Comparison of ENCODE assay signal across 9 mouse cellular contexts in genomic region chr5:149713170-149713774, GRCm38 (mm10). TPM values are rescaled to one million over a fixed set of nuclear protein-coding genes. Genes with fewer than 3 reads are reported as not detected.
DNase-seq lines count a peak whose midpoint lies in the region; ATAC-seq lines count a peak whose summit lies in the region.
"Had no signal": no experiment of that assay in that cellular context is flagged by ENCODE, and none has a peak within 500 bp of the region (broad histone marks: within the 10 kb centered on the region; RNA-seq: fewer than 3 reads in every experiment).

No protein-coding gene starts in this region.

- H3K9me3 ChIP-seq in forebrain, embryonic 10.5 days = peaks cover 7% of the 10 kb centered on the region
- H3K9me3 ChIP-seq in forebrain, embryonic 12.5 days = 0 out of 2 replicates have a peak, but pooled peaks cover 7% of the 10 kb centered on the region
- H3K9me3 ChIP-seq in heart, embryonic 15.5 days (replicated peaks) = no peaks in the 10 kb centered on the region
- H3K9me3 ChIP-seq in midbrain, embryonic 11.5 days (ENCODE audit: control insufficient read depth, low read length) = no peaks in the 10 kb centered on the region

- WGBS in forebrain, embryonic 10.5 days = 51% methylated on average over 11 of the region's 11 CpGs
- 45% methylated on average over 11 of the region's 11 CpGs for WGBS in forebrain, embryonic 12.5 days
- WGBS in heart, embryonic 15.5 days = 33% methylated on average over 11 of the region's 11 CpGs
- 45% methylated on average over 11 of the region's 11 CpGs for WGBS in midbrain, embryonic 11.5 days

- H3K9ac ChIP-seq in forebrain, embryonic 12.5 days = no peak overlapping the region
- H3K9ac ChIP-seq in heart, embryonic 15.5 days = no peak overlapping the region
- H3K9ac ChIP-seq in midbrain, embryonic 11.5 days (ENCODE audit: low read length) = no peak overlapping the region
- H3K9ac ChIP-seq: limb, embryonic 12.5 days had no signal

- H3K4me1 ChIP-seq in forebrain, embryonic 10.5 days = peaks cover 16% of the 10 kb centered on the region
- H3K4me1 ChIP-seq in forebrain, embryonic 12.5 days = peaks cover 15% of the 10 kb centered on the region
- H3K4me1 ChIP-seq in heart, embryonic 15.5 days (replicated peaks) = 0 out of 2 replicates have a peak, but pooled peaks cover 3% of the 10 kb centered on the region
- H3K4me1 ChIP-seq in midbrain, embryonic 11.5 days (ENCODE audit: control insufficient read depth, insufficient read depth, low read length) = no peaks in the 10 kb centered on the region

- H3K27me3 ChIP-seq in forebrain, embryonic 10.5 days (ENCODE audit: poor library complexity, severe bottlenecking) = no peaks in the 10 kb centered on the region
- H3K27me3 ChIP-seq in forebrain, embryonic 12.5 days = no peaks in the 10 kb centered on the region
- H3K27me3 ChIP-seq in heart, embryonic 15.5 days = no peaks in the 10 kb centered on the region
- H3K27me3 ChIP-seq in midbrain, embryonic 11.5 days (ENCODE audit: control insufficient read depth, insufficient read depth, low read length) = no peaks in the 10 kb centered on the region
- H3K27me3 ChIP-seq: limb, embryonic 12.5 days had no signal

- H3K36me3 ChIP-seq in forebrain, embryonic 10.5 days (replicated peaks) = peaks cover 33% of the 10 kb centered on the region
- H3K36me3 ChIP-seq in forebrain, embryonic 12.5 days (replicated peaks) = peaks cover 7% of the 10 kb centered on the region; the same call in 1 of the 2 replicates
- H3K36me3 ChIP-seq in heart, embryonic 15.5 days = no peaks in the 10 kb centered on the region
- H3K36me3 ChIP-seq in midbrain, embryonic 11.5 days (ENCODE audit: control insufficient read depth, insufficient read depth, low read length) = no peaks in the 10 kb centered on the region

- no peak overlapping the region for H3K4me2 ChIP-seq in forebrain, embryonic 12.5 days
- peak overlapping the region; percentile 62 for H3K4me2 ChIP-seq in heart, embryonic 15.5 days
- H3K4me2 ChIP-seq in midbrain, embryonic 11.5 days = no peak overlapping the region
- H3K4me2 ChIP-seq: limb, embryonic 12.5 days had no signal

- no peak for ATAC-seq in forebrain, embryonic 12.5 days (ENCODE audit: low FRiP score)
- ATAC-seq in heart, embryonic 15.5 days (replicated peaks; ENCODE audit: insufficient number of reproducible peaks, insufficient read depth, low FRiP score, low read depth) = no peak
- ATAC-seq in midbrain, embryonic 11.5 days (ENCODE audit: low FRiP score) = peak; percentile 38; the same call in 1 of the 2 replicates

- peak; percentile 30 for DNase-seq in forebrain, embryonic 10.5 days (ENCODE audit: extremely low spot score, low spot score)
- peak; percentile 22 for DNase-seq in MN1 (ENCODE audit: low spot score)
- peak; percentile 79 for DNase-seq in embryo, embryonic 10.5 days (ENCODE audit: low spot score)
- peak; percentile 22 to 64 for DNase-seq in layer of hippocampus, adult 8-10 months (ENCODE audit: low spot score in 2 of 2)
- DNase-seq in midbrain, embryonic 11.5 days (ENCODE audit: low spot score, missing footprints) = peak; percentile 94
- DNase-seq in spleen, postnatal 10 days (ENCODE audit: low spot score in 2 of 2) = peak; percentile 12 to 59

- no peak overlapping the region for H3K4me3 ChIP-seq in forebrain, embryonic 10.5 days
- no peak overlapping the region for H3K4me3 ChIP-seq in forebrain, embryonic 12.5 days (replicated peaks)
- H3K4me3 ChIP-seq in heart, embryonic 15.5 days = peak overlapping the region; percentile 33
- no peak overlapping the region for H3K4me3 ChIP-seq in midbrain, embryonic 11.5 days (ENCODE audit: low read depth, low read length)
- H3K4me3 ChIP-seq: limb, embryonic 12.5 days had no signal

- no peak overlapping the region for H3K27ac ChIP-seq in forebrain, embryonic 10.5 days
- no peak overlapping the region for H3K27ac ChIP-seq in forebrain, embryonic 12.5 days
- no peak overlapping the region for H3K27ac ChIP-seq in heart, embryonic 15.5 days
- no peak overlapping the region for H3K27ac ChIP-seq in midbrain, embryonic 11.5 days (ENCODE audit: low read depth, low read length)
- H3K27ac ChIP-seq: limb, embryonic 12.5 days had no signal

RNA-seq across cellular contexts. Expression of gene B3glct, which starts 35.2 kb away (rescaled TPM):
- polyA plus RNA-seq in forebrain, embryonic 10.5 days (2016; fragmentation: Nextera tagmentation; extraction: Ambion mirVana) = 14.9 and 15.4 TPM in 2 replicates
- 16.4 TPM in 2 replicates for polyA plus RNA-seq in forebrain, embryonic 12.5 days (2016; fragmentation: Nextera tagmentation; extraction: Ambion mirVana)
- 8.0 and 8.6 TPM in 2 replicates for polyA plus RNA-seq in heart, embryonic 15.5 days (2015; fragmentation: Nextera tagmentation; extraction: Ambion mirVana)
- total RNA-seq in layer of hippocampus, adult 8-10 months (2022) = 10 to 100 TPM; 12.1 to 18.7 (median 13.8) TPM
- 16.0 and 18.7 TPM in 2 replicates for polyA plus RNA-seq in midbrain, embryonic 11.5 days (2014; fragmentation: Nextera tagmentation; extraction: Ambion mirVana)

Comparison
In these comparisons a context has a peak if more than half of its experiments do, and no peak if none do; other contexts are left out.
1. DNase-seq: peak in every context shown above with its lines; median percentile 94 in midbrain, embryonic 11.5 days; 79 in embryo, embryonic 10.5 days; 43 in layer of hippocampus, adult 8-10 months; 36 in spleen, postnatal 10 days; 30 in forebrain, embryonic 10.5 days; 22 in MN1.